ENCODE assay signal across 8 mouse cellular contexts in genomic region chr4:109676218-109677215, GRCm38 (mm10). TPM values are rescaled to one million over a fixed set of nuclear protein-coding genes. Genes with fewer than 3 reads are reported as not detected.
DNase-seq lines count a peak whose midpoint lies in the region; ATAC-seq and TF ChIP-seq lines count a peak whose summit lies in the region.

TSS of gene Faf1 (plus strand) at chr4:109676588.

- no peaks in the 10 kb centered on the region for H3K27me3 ChIP-seq in Patski
- 0 out of 2 replicates have a peak, but pooled peaks cover 3% of the 10 kb centered on the region for H3K27me3 ChIP-seq in hindbrain, embryonic 13.5 days

- no peak for DNase-seq in Patski (ENCODE audit: low read depth, low spot score)
- DNase-seq in cerebellum, postnatal 14 days = peak; percentile 97 to 99
- peak; percentile 94 to 95 for DNase-seq in frontal cortex, postnatal 14 days (ENCODE audit: low spot score in 2 of 2)
- DNase-seq in layer of hippocampus, postnatal 36 days = peak; percentile 97 to 98
- peak; percentile 98 for DNase-seq in lung, postnatal 36 days
- peak; percentile 99 for DNase-seq in retina, postnatal 1 day
- DNase-seq in urinary bladder, adult 18-20 months (ENCODE audit: low spot score in 2 of 2) = peak; percentile 97 to 99

- peak within 1 kb of the TSS; percentile 61 for H3K4me2 ChIP-seq in hindbrain, embryonic 13.5 days

- POLR2A ChIA-PET in Patski (lab: Charles Lee) = no interaction called here

- peak within 1 kb of the TSS; percentile 97 for H3K27ac ChIP-seq in hindbrain, embryonic 13.5 days

- no peaks in the 10 kb centered on the region for H3K36me3 ChIP-seq in hindbrain, embryonic 13.5 days

- no peaks in the 10 kb centered on the region for H3K9me3 ChIP-seq in hindbrain, embryonic 13.5 days

- CTCF ChIA-PET in Patski (lab: Charles Lee) = no interaction called here

- H3K9ac ChIP-seq in hindbrain, embryonic 13.5 days = peak within 1 kb of the TSS; percentile 92

- peaks cover 8% of the 10 kb centered on the region for H3K4me1 ChIP-seq in hindbrain, embryonic 13.5 days (replicated peaks)

- peak within 1 kb of the TSS; percentile 85 for H3K4me3 ChIP-seq in hindbrain, embryonic 13.5 days

- under 1% methylated on average over 88 of the region's 107 CpGs for WGBS in hindbrain, embryonic 13.5 days

- ATAC-seq in Patski = peak; percentile 95
- peak; percentile 98 for ATAC-seq in hindbrain, embryonic 13.5 days (ENCODE audit: low FRiP score)

- peak; percentile 65 for TF ChIP-seq CTCF in Patski (IDR thresholded peaks at IDR 0.05)

- in situ Hi-C loops in Patski (cut with MboI; ENCODE audit: low pct_unique_long_range_greater_than_20kb) = no loop called here

RNA-seq across cellular contexts. Expression of gene Faf1, which starts in this region (rescaled TPM):
- 27.2 TPM for polyA plus RNA-seq in Patski (2021)
- 32.0 and 32.6 TPM in 2 replicates for polyA plus RNA-seq in hindbrain, embryonic 13.5 days (2015; fragmentation: Nextera tagmentation; extraction: Ambion mirVana)
- 10 to 100 TPM; 23.6 to 26.0 TPM for total RNA-seq in layer of hippocampus, postnatal 36 days (2021)
